Mouse (Mus musculus) granulocyte monocyte progenitor cell, adult 5-6 weeks (primary cell): ENCODE measurements around the gene B3gnt4. TPM values are rescaled to one million over a fixed set of nuclear protein-coding genes. Genes with fewer than 3 reads are reported as not detected.
"Not testable (repeated sequence)": the region's sequence is repeated elsewhere in the genome, so short reads cannot be mapped to it uniquely, and the experiment has no call there.

Experiments used
- ATAC-seq: replicated peaks from 2 replicates; pipeline ENCODE4 v1.8.0; 2016; ENCODE audit warnings: mild to moderate bottlenecking, moderate TSS enrichment, inconsistent platforms; ENCODE audit not compliant: poor library complexity, severe bottlenecking
- total RNA-seq, 2 experiments: library from RNA; stranded (forward) in 1 of 2; stranded (reverse) in 1 of 2; fragments of 200-712, 200-1000 nt in 1 of 2; fragments of >200 nt in 1 of 2; fragmentation: Nextera tagmentation in 1 of 2; gene quantifications; 2 replicates each; pipeline ENCODE4 v1.2.3; 2014 to 2017

The B3gnt4 gene
- total RNA-seq (2014; fragmentation: Nextera tagmentation) (not detected in 2 replicates), total RNA-seq (2017) (not detected in 2 replicates)

DNA sequence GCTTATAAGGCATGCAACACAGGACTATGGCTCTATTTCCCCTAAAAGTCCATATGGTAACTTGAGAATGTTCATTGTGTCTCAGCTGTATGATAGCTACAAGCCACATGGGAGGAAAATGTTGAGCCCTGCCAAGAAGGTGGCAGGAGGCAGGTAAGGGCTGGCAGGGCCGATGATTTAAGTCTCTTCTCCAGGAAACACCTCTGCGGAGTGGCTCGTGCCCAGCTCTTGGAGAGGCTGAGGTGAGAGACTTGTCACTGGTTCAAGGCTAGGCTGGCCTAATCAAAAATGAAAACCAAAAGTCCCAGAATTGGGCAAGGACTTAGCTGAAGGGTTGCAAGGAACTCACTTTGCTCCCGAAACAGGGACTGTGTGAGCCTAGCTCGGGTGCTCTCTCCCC is at the start of gene B3gnt4:
Gene B3gnt4 (plus strand): TSS at position 301 of the 400 bp plus-strand sequence.
- no peak for ATAC-seq

DNA sequence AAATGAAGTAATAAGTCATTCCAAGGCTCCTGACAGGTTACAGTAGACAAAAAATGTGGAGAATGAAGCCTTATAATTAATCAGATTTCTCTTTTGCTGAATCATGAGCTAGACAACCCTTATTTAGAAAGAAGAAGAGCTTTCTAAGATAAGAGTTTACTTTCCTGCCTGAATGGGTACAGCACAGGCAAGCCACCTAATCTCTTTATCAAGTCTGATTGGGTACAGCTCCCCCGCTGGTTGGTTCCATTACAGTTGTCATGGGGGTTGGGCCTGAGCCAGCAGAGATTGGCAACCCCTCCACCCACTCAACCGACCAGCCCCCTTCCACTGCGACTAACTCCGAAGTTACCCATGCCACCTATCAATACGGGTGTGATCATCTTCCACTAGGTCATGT is 48.8 kb upstream of the B3gnt4 start:
- ATAC-seq = no peak

- ATAC-seq = no peak
Observed at GRCm38 (mm10) chr5:123464638-123465037, 45.6 kb upstream of the B3gnt4 start.

DNA sequence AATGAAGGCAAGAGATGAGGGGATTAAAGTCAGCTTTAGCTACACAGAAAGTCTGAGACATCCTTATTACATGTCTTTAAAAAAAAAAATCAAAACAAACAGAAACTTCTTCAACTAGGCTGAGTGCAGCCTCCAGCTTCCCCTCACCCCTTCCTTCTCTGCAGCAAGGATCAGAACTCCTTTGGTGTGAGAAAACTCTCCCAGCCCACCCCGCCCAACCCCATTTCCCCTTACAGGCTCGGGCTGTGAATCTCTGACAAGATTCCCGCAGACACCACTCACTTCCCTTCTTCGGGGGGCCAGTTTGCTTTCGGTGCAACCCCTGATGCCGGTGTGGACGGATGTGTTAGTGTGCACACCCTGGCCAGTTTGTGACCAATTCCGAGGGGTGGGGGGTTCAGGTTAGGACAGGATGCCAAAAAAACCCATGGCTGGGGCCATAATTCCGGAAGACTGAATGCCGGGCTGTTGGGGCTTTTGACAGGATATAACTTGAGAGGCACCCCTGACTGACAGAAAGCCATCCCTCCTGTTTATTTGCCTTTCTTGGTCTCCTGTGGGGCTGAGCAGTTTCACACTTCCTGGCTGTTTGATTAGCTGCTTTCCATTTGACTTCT is 39.4 kb upstream of the B3gnt4 start:
- ATAC-seq = peak; percentile 95

- ATAC-seq = no peak
Observed at GRCm38 (mm10) chr5:123473817-123474216, 36.4 kb upstream of the B3gnt4 start.

DNA sequence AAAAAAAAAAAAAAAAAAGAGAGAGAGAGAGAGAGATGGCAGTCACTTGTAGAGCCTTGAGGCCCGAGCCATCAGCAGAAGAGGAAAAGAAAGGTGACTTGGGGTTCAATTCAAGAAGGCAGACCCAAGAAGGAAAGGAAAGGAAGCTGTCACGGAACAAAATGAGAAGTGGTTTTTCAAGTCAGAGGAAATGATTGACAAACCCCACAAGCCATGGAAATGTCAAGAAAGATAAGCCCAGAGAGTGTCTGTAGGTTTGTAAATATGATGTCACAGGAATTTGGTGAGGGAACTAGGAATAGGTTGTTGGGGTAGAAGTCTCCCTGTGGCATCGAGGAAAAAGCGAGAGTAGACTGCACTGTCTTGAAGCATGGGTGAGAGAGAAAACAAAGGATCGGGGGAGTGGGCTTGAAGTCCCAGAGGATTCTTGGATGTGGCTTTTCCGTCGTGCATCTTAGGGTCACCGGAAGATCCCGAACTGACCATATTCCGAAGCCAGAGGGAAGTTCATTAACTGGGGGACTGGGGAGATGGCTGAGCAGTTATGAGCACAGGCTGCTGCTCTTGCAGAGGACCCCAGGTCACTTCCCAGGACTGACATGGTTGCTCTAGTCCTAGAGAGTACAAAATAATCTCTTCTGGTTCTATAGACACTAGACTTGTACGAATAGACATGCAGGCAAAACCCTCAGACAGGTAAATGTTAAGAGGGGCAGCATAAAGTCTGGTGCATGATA is 22.4 kb upstream of the B3gnt4 start:
- ATAC-seq = peak; percentile 61

DNA sequence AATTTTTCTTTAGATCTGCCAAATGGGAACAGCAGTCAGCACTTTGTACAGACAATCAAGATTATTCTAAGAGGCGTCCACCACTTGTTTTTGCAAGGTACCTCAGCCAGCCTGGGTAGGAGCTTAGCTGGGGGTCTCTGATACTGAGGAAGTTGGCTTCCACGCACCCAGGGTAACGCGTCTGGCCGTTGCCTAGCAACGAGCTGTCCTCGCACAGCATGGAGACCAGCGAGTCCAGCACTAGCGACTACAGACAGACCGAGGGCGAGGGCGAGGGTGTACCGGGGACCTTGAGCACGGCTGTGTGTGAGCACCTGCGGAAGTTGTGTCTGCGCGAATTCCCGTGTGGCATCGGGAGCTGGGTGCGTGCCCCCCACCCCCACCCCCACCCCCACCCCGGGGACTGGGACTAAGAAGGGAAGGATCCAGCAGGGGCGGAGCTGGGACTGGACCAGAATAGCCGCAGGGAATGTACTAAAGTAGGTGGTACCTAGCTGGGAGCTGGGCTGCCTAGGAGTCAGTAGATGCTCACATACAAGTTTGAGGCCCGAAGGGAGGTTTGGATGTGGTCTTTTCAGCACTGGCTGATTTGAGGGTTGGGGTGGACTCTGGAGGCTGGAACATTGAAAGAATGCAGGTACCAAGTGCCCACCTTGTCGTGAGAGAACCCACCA is 21.0 kb upstream of the B3gnt4 start, which contains the start of the genes Lrrc43 and Il31:
Gene Lrrc43 (plus strand): TSS at position 194 of the 674 bp plus-strand sequence.
Gene Il31 (minus strand): TSS at position 378 of the 674 bp plus-strand sequence.
- peak; percentile 51 for ATAC-seq

DNA sequence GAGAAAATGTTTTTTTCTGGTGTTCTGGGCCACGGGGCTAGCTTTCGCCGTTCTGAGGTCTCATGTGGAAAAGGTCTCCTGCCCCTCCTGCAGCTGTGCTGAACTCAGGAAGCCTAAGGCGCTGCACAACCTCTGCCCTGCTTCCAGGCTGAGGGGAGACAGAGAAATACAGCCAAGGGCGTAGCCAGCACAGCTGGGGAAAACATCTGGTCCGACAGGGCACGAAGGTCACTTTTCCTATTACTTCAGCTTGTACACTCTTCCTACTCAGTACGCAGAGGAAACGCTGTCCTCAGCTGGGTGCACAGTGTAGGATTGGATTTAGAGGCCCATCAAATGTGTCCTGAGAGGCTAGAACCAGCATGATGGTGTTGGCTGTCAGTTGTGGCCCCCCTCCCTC is 20.3 kb upstream of the B3gnt4 start:
- no peak for ATAC-seq

DNA sequence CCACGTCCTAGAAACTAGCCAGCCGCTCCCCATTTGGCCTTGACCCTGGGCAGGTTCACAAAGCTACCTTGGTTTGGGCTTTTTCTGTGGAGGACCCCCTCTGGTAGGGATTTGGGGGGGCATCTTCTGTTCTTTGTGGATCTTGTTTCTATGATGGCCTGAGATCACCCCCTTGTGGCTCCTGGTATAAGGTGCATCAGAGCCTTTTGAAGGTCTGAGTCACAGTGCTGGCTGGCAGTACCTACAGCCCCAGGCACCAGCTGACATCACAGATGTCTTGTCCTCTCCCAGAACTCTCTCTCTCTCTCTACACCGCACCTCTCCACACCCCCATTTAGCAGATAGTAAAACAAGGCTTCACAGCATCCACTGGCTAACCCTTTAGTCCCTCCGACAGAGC is 10.5 kb upstream of the B3gnt4 start:
- ATAC-seq = peak; percentile 37

- no peak for ATAC-seq
Observed at GRCm38 (mm10) chr5:123501973-123502372, 8.3 kb upstream of the B3gnt4 start.

DNA sequence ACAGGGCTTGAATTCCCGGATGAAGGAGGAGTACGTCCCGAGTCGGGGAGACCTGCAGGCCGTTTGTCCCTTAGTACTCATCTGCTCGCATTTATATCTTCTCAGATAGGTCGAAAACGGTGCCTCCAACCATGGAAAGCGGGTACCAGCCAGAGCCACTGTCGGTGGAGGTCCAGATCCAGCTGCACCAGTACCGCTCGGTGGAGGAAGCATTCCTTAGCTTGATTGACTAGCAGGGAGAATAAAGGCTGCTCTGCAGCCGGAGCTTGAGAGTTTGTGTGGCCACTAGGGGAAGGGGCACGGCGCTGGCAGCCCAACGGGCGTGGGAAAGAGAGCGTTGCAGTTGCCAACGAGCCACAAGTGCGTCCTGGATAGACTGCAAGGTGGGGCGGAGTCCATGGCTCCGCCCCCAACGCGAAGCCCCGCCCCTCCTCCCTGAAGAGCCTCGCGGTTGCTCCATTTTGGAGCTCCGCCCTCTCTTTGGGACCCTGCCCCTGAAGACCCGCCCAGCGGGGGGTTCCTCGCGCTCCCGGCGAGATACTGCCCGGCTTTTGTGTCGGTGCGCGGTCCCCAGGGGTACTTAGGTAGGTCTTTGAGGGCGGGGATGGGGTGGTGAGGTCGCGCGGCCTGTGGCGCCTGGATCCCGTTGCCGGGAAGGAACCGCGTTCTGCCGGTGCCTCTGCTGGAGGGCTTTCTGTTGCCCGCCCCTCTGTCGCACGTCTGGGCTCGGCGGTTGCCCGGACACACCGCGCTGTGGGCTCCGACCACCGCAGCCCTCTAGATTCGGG is 2.1 kb upstream of the B3gnt4 start:
- ATAC-seq = peak; percentile 91

DNA sequence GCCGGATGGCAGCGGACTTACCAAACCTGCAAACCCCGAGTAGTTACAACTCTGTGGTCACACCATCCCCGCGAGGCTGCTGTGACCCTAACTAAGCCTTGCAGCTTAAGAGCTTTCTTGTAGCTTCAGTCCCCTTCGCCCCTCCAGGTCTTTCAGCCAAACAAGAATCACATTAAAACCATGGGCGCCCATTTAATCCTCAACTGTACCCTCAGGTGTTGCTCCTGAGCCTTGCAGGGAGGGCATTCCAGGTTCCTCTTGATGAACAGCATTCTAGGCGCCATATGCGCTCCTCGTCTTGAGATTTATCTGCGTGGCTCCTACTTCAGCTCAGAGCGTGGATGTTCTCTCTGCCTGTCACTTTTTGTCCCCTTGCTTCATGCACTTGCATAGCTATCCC is 1.3 kb upstream of the B3gnt4 start:
- no peak for ATAC-seq

DNA sequence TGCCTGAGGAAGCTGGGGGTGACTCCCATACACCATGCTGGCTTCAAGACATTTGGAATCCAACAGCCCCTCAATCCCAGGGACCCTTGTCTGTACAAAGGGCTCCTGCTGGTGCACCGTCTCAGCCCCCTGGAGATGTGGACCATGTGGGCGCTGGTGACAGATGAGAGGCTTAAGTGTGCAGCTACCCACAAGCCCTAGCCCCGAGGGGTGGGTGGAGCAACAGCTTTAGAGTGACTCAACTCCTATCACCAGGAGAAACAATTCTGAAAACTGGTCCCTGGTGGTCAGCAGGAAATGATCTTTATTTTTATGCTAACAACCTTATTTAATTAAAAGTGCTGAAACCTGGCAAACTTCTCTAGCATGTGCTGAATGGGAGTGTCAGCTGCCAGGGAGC is 1.2 kb downstream of the B3gnt4 start:
- not testable (repeated sequence) for ATAC-seq

DNA sequence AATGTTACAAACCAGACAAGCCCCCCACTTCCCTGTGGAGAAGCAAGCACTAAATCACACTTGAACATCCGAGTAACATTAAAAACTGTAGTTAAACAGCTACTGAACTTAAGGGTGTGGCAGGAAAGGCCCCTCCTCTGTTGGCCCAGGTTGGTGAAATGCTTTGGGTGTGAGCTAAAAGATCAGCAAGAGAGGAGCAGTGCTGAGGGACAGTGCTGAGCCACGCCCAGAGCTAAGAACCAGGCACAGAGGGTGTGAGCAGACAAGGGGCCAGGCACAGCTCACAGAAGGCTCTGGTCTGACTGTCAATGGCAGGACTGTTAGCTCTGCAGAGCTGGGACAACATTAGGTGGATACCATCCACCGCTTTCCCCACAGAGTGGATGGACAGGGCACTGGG is 1.8 kb downstream of the B3gnt4 start:
- ATAC-seq = no peak

GRCm38 (mm10) chr5:123514871-123515270 is 4.6 kb downstream of the B3gnt4 start:
- ATAC-seq = no peak

DNA sequence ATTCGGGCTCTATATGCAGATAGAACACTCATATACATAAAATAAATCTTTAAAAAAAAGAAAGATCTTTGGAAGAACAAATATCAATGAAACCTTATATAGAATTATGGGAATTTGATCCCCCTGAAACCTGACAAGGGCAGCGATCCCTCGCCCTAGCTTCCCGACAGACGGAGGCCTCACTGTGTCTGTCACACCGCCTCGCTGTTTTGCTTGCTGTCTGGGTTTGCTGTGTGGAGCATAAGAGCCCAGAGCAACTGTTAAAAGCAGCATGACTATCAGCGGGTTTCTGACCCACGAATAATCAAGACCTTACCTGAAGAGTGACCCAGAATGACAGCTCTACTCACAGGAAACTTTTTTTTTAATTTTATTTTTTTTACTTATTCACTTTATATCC is 10.4 kb downstream of the B3gnt4 start:
- no peak for ATAC-seq

DNA sequence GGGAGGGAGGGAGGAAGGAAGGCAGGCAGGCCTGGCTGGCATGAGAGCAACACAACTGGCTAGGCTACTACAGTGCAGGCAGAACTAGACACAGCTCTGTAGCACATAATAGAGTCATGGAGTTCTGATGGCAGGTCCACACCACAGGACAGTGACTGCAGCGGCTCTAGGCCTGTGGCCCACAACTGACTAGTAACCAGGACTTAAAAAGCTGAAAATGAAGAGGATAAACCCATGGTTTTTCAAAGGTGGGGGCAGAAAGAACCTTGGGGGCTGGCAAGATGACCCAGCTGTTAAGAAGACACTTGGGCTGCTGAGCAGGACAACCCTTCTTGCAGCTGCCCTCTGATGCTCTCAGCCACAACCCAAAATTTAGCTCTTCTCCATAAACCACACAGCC is 11.4 kb downstream of the B3gnt4 start:
- ATAC-seq = no peak

- ATAC-seq = no peak
Observed at GRCm38 (mm10) chr5:123522166-123522565, 11.9 kb downstream of the B3gnt4 start.

DNA sequence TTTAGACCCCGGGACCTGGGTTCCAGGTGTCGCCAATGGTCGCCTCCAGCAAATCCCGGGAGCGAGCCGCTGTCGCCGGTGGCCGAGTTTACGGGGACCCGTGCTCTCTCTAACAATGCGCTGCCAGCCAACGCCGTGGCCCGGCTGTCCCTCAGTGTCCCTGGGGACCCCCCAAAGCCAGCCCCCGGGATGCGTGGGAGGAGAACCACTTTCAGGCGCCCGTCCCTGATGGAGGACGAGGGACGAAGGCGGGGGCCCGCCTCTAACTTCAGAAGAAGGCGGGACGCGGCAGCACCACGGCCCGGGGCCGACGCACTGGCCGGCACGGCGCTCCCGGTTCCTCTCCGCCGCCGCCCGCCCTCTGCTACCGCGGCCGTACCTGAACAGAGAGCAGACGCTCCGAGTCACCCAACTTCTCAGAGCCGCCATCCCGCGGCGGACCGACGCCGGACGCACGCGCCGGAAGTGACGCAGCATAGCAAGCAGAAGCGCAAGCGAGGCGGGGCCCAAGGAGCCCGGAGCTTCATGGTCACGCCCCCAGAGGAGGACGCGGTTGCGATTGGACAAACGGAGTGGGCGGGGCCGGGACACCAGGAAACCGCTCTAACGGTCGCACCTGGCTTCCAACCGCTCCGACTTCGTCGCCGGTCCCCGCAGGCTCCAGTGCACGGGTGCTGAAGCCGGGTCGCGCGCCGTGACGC is 13.6 kb downstream of the B3gnt4 start, which contains the start of gene Diablo:
Gene Diablo (minus strand): TSS at position 485 of the 701 bp plus-strand sequence.
- ATAC-seq = peak; percentile 94

DNA sequence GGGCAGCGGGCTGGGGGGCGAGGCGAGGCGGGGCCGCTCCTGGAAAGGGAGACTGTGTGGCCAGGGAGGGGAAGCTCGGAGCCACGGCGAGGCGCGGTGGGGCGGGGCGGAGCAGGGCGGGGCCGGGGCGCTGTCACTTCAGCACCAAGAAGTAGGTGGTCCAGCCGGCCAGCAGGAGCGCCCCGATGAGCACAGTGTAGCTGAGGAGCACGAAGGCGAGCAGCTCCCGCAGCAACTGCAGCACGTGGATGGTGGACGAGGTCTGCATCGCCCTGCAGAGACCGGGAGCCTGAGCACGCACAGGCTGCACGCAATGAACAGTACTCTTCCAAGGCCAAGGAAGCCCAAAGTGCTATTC is 14.1 kb downstream of the B3gnt4 start:
- peak; percentile 80 for ATAC-seq
